Mouse (Mus musculus): ENCODE results near the gene Kcnj10. TPM values are rescaled to one million over a fixed set of nuclear protein-coding genes. Genes with fewer than 3 reads are reported as not detected.
A peak's percentile ranks its signal among the peaks of the same experiment; 100 is the strongest.

Kcnj10 gene
- polyA plus RNA-seq, 1 experiment from 2014 or later = 0.24 TPM

- ATAC-seq (ENCODE audit: insufficient read depth) (no peak), DNase-seq (peak; percentile 31)
- Histone ChIP-seq H3K4me1 (ENCODE audit: insufficient read depth) (no peaks in the 10 kb centered on the region), H3K36me3 (ENCODE audit: insufficient read depth) (no peaks in the 10 kb centered on the region), H3K4me2 (no peak overlapping the region), H3K9ac (no peak overlapping the region), H3K27me3 (ENCODE audit: insufficient read depth, low read length) (no peaks in the 10 kb centered on the region), H3K9me3 (ENCODE audit: low read depth, low read length) (no peaks in the 10 kb centered on the region), H3K27ac (ENCODE audit: low read depth) (no peak overlapping the region), H3K4me3 (ENCODE audit: low read depth, low read length) (no peak overlapping the region)
- 40% methylated on average over 8 of the region's 8 CpGs for WGBS
- TF ChIP-seq CTCF (IDR thresholded peaks at IDR 0.05; ENCODE audit: low read depth) = no peak
Observed at GRCm38 (mm10) chr1:172393739-172394138, 52.7 kb downstream of the Kcnj10 start.

GRCm38 (mm10) chr1:172396996-172397752 is 56.2 kb downstream of the Kcnj10 start:
- Histone ChIP-seq H3K4me2 (no peak overlapping the region), H3K4me3 (ENCODE audit: low read depth, low read length) (no peak overlapping the region), H3K4me1 (ENCODE audit: insufficient read depth) (no peaks in the 10 kb centered on the region), H3K9me3 (ENCODE audit: low read depth, low read length) (no peaks in the 10 kb centered on the region), H3K36me3 (ENCODE audit: insufficient read depth) (no peaks in the 10 kb centered on the region), H3K27ac (ENCODE audit: low read depth) (no peak overlapping the region), H3K9ac (no peak overlapping the region), H3K27me3 (ENCODE audit: insufficient read depth, low read length) (no peaks in the 10 kb centered on the region)
- ATAC-seq (ENCODE audit: insufficient read depth) (peak; percentile 64), DNase-seq (peak; percentile 68)
- WGBS = 48% methylated on average over 9 of the region's 9 CpGs
- TF ChIP-seq CTCF (IDR thresholded peaks at IDR 0.05; ENCODE audit: low read depth) = no peak

GRCm38 (mm10) chr1:172406077-172406706 is 65.2 kb downstream of the Kcnj10 start:
- H3K36me3 ChIP-seq (ENCODE audit: insufficient read depth) = no peaks in the 10 kb centered on the region
- no peak overlapping the region for H3K4me3 ChIP-seq (ENCODE audit: low read depth, low read length)
- TF ChIP-seq CTCF (IDR thresholded peaks at IDR 0.05; ENCODE audit: low read depth) = no peak
- no peak for DNase-seq
- no peaks in the 10 kb centered on the region for H3K27me3 ChIP-seq (ENCODE audit: insufficient read depth, low read length)
- WGBS = 35% methylated on average over 16 of the region's 16 CpGs
- ATAC-seq (ENCODE audit: insufficient read depth) = no peak
- H3K9ac ChIP-seq = no peak overlapping the region
- no peaks in the 10 kb centered on the region for H3K9me3 ChIP-seq (ENCODE audit: low read depth, low read length)
- H3K27ac ChIP-seq (ENCODE audit: low read depth) = no peak overlapping the region
- no peaks in the 10 kb centered on the region for H3K4me1 ChIP-seq (ENCODE audit: insufficient read depth)
- H3K4me2 ChIP-seq = no peak overlapping the region

- peak; percentile 88 for DNase-seq
- Histone ChIP-seq H3K27ac (ENCODE audit: low read depth) (no peak overlapping the region), H3K36me3 (ENCODE audit: insufficient read depth) (no peaks in the 10 kb centered on the region), H3K27me3 (ENCODE audit: insufficient read depth, low read length) (no peaks in the 10 kb centered on the region), H3K9me3 (ENCODE audit: low read depth, low read length) (no peaks in the 10 kb centered on the region), H3K4me2 (no peak overlapping the region), H3K9ac (no peak overlapping the region), H3K4me3 (ENCODE audit: low read depth, low read length) (no peak overlapping the region), H3K4me1 (ENCODE audit: insufficient read depth) (no peaks in the 10 kb centered on the region)
- peak; percentile 95 for TF ChIP-seq CTCF (IDR thresholded peaks at IDR 0.05; ENCODE audit: low read depth)
- ATAC-seq (ENCODE audit: insufficient read depth) = no peak; the same call in 1 of the 2 replicates
- WGBS = 6% methylated on average over 6 of the region's 6 CpGs
Observed at GRCm38 (mm10) chr1:172408996-172409395, 68.0 kb downstream of the Kcnj10 start.

GRCm38 (mm10) chr1:172409431-172409830 is 68.4 kb downstream of the Kcnj10 start:
- no peak for TF ChIP-seq CTCF (IDR thresholded peaks at IDR 0.05; ENCODE audit: low read depth)
- DNase-seq (no peak), ATAC-seq (ENCODE audit: insufficient read depth) (no peak)

GRCm38 (mm10) chr1:172410806-172411205 is 69.8 kb downstream of the Kcnj10 start:
- WGBS = 4% methylated on average over 4 of the region's 4 CpGs
- DNase-seq = peak; percentile 84

More at GRCm38 (mm10) chr1:172409431-172409830, 68.4 kb downstream of the Kcnj10 start:
- Histone ChIP-seq H3K4me3 (ENCODE audit: low read depth, low read length) (no peak overlapping the region), H3K27ac (ENCODE audit: low read depth) (no peak overlapping the region), H3K36me3 (ENCODE audit: insufficient read depth) (no peaks in the 10 kb centered on the region), H3K4me1 (ENCODE audit: insufficient read depth) (no peaks in the 10 kb centered on the region), H3K9ac (no peak overlapping the region), H3K4me2 (no peak overlapping the region), H3K9me3 (ENCODE audit: low read depth, low read length) (no peaks in the 10 kb centered on the region), H3K27me3 (ENCODE audit: insufficient read depth, low read length) (no peaks in the 10 kb centered on the region)
- 9% methylated on average over 5 of the region's 5 CpGs for WGBS

GRCm38 (mm10) chr1:172412204-172412603 is 71.2 kb downstream of the Kcnj10 start:
- peak; percentile 97 for TF ChIP-seq CTCF (IDR thresholded peaks at IDR 0.05; ENCODE audit: low read depth)
- Histone ChIP-seq H3K27ac (ENCODE audit: low read depth) (no peak overlapping the region), H3K27me3 (ENCODE audit: insufficient read depth, low read length) (no peaks in the 10 kb centered on the region), H3K4me3 (ENCODE audit: low read depth, low read length) (no peak overlapping the region), H3K4me2 (no peak overlapping the region), H3K9me3 (ENCODE audit: low read depth, low read length) (no peaks in the 10 kb centered on the region), H3K9ac (no peak overlapping the region), H3K36me3 (ENCODE audit: insufficient read depth) (no peaks in the 10 kb centered on the region), H3K4me1 (ENCODE audit: insufficient read depth) (no peaks in the 10 kb centered on the region)
- WGBS = 0% methylated on average over 5 of the region's 5 CpGs
- DNase-seq (peak; percentile 91), ATAC-seq (ENCODE audit: insufficient read depth) (peak; percentile 89)

More at GRCm38 (mm10) chr1:172410806-172411205, 69.8 kb downstream of the Kcnj10 start:
- peak; percentile 77 for TF ChIP-seq CTCF (IDR thresholded peaks at IDR 0.05; ENCODE audit: low read depth)
- Histone ChIP-seq H3K27ac (ENCODE audit: low read depth) (no peak overlapping the region), H3K4me2 (no peak overlapping the region), H3K4me1 (ENCODE audit: insufficient read depth) (no peaks in the 10 kb centered on the region), H3K4me3 (ENCODE audit: low read depth, low read length) (no peak overlapping the region), H3K36me3 (ENCODE audit: insufficient read depth) (no peaks in the 10 kb centered on the region), H3K9me3 (ENCODE audit: low read depth, low read length) (no peaks in the 10 kb centered on the region), H3K9ac (no peak overlapping the region), H3K27me3 (ENCODE audit: insufficient read depth, low read length) (no peaks in the 10 kb centered on the region)
- no peak for ATAC-seq (ENCODE audit: insufficient read depth)

Measured in lung, embryonic 14.5 days (tissue).